Mouse (Mus musculus) midbrain, postnatal 0 days (tissue): Measurements from ENCODE around the gene Ccnd2. TPM values are rescaled to one million over a fixed set of nuclear protein-coding genes. Genes with fewer than 3 reads are reported as not detected.

Experiments
- ATAC-seq: fragments of 200-750 bp; cut with Nextera tagmentation; 2 replicates; pipeline ENCODE4 v1.8.0; 2017; ENCODE audit warnings: moderate number of reproducible peaks, mild to moderate bottlenecking, moderate TSS enrichment, moderate library complexity; ENCODE audit not compliant: low FRiP score
- DNase-seq: peaks from one replicate; pipeline ENCODE4 v3.0.0-alpha.2; 2015; ENCODE audit warnings: low spot score
- H3K27ac ChIP-seq: fragments of 300-500 bp; sonication (generic); 2 replicates; pipeline ENCODE4 v1.5.1; 2014; ENCODE audit warnings: low read depth, mild to moderate bottlenecking, low read length, mixed read lengths
- H3K27me3 ChIP-seq: fragments of 300-500 bp; sonication (generic); 2 replicates; pipeline ENCODE4 v1.6.1; 2014; ENCODE audit warnings: low read length, control low read depth, mixed read lengths; ENCODE audit not compliant: insufficient read depth
- H3K36me3 ChIP-seq: fragments of 300-500 bp; sonication (generic); 2 replicates; pipeline ENCODE4 v1.6.1; 2014; ENCODE audit warnings: low read length, control low read depth, mixed read lengths; ENCODE audit not compliant: insufficient read depth
- H3K4me1 ChIP-seq: fragments of 300-500 bp; sonication (generic); 2 replicates; pipeline ENCODE4 v1.6.1; 2014; ENCODE audit warnings: mild to moderate bottlenecking, control low read depth, antibody characterized with exemption, low read length, mixed read lengths; ENCODE audit not compliant: insufficient read depth
- H3K4me2 ChIP-seq: fragments of 300-500 bp; sonication (generic); 2 replicates; pipeline ENCODE4 v1.6.1; 2014; ENCODE audit warnings: low read depth, mild to moderate bottlenecking, low read length, mixed read lengths; ENCODE audit not compliant: poor library complexity, severe bottlenecking
- H3K4me3 ChIP-seq: fragments of 300-500 bp; sonication (generic); 2 replicates; pipeline ENCODE4 v1.5.1; 2014; ENCODE audit warnings: low read depth, mild to moderate bottlenecking, low read length, moderate library complexity
- H3K9ac ChIP-seq: fragments of 300-500 bp; sonication (generic); replicated peaks from 2 replicates; pipeline ENCODE4 v1.6.1; 2014; ENCODE audit warnings: mild to moderate bottlenecking, low read length, moderate library complexity, mixed read lengths; ENCODE audit not compliant: poor library complexity, severe bottlenecking
- H3K9me3 ChIP-seq: fragments of 300-500 bp; sonication (generic); 2 replicates; pipeline ENCODE4 v1.6.1; 2016; ENCODE audit warnings: low read length, control low read depth
- CTCF ChIP-seq: IDR thresholded peaks from 2 replicates; pipeline ENCODE4 v1.5.1; 2016; ENCODE audit warnings: antibody characterized with exemption, mild to moderate bottlenecking
- WGBS: fragments of 180-500 bp; shearing (Covaris S2); extraction: QIAGEN DNeasy Blood & Tissue Kit; methylation state at CpG from one replicate; pipeline ENCODE4 v1.1.7; 2014; 5-methylcytosine and 5-hydroxymethylcytosine counted together
- polyA plus RNA-seq: library from polyadenylated mRNA; unstranded; fragments of >200 nt; fragmentation: Nextera tagmentation; extraction: Ambion mirVana; gene quantifications from 2 replicates; pipeline ENCODE4 v1.2.1, GENCODE M21; 2015
- total RNA-seq: library from RNA; depleted of rRNA; stranded (reverse); fragments of >200 nt; gene quantifications from 2 replicates; pipeline ENCODE4 v1.2.3, GENCODE M21; 2014

Ccnd2 gene
- total and polyA plus RNA-seq, 2 experiments from 2014 or later = 14.5 to 106 TPM

- Histone ChIP-seq H3K4me1 (peaks cover 21% of the 10 kb centered on the region), H3K36me3 (no peaks in the 10 kb centered on the region), H3K27me3 (peaks cover 42% of the 10 kb centered on the region), H3K27ac (no peak overlapping the region), H3K9me3 (no peaks in the 10 kb centered on the region), H3K4me3 (peak overlapping the region; percentile 44), H3K4me2 (peak overlapping the region; percentile 88), H3K9ac (peak overlapping the region; percentile 55)
- ATAC-seq = no peak
- TF ChIP-seq CTCF = no peak
- DNase-seq = peak; percentile 81
- WGBS = under 1% methylated on average over 32 of the region's 34 CpGs
Measured at GRCm38 (mm10) chr6:127150663-127151564, 1.1 kb downstream of the Ccnd2 start.

- no peak for TF ChIP-seq CTCF
- H3K4me3 ChIP-seq = peak overlapping the region; percentile 44
- H3K9me3 ChIP-seq = no peaks in the 10 kb centered on the region
- H3K4me1 ChIP-seq = peaks cover 21% of the 10 kb centered on the region
- H3K27ac ChIP-seq = no peak overlapping the region
- WGBS = under 1% methylated on average over 38 of the region's 38 CpGs
- no peaks in the 10 kb centered on the region for H3K36me3 ChIP-seq
- H3K4me2 ChIP-seq = peak overlapping the region; percentile 88
- ATAC-seq (no peak), DNase-seq (peak; percentile 39)
- peaks cover 37% of the 10 kb centered on the region for H3K27me3 ChIP-seq
- peak overlapping the region; percentile 55 for H3K9ac ChIP-seq
Measured at GRCm38 (mm10) chr6:127149944-127150662, 1.9 kb downstream of the Ccnd2 start.

DNA sequence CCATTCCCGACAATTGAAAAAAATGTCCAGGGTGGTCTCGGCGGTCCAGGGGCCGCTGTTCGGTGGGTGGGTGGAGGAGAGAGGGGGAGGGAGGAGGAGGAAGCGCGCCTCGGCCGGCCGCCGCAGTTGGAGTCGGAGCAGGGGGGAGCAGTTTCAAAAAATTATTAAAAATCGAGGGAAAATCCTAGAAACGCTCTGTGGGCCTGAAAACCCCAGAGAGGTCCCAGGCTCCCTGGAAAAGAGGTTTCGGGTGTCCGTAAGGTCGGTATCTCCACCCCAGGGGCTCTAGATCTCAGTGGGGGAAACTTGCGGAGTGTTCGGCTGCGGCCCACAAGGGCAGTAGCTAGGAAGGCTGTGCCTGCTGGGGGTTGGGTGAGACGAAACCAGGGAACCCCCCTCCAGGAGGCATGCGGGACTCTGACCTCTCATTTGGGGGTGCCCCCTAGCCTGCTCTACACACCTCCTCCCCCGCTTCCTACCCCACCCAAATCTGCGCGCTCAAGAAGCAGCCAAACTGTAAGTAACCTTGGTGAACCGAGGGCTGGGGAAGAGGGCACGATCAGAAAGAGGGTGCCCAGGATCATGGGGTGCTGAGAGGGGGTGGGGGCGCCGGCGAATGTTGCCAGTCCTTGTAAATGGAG is 2.6 kb downstream of the Ccnd2 start:
- no peak for TF ChIP-seq CTCF
- WGBS = under 1% methylated on average over 29 of the region's 30 CpGs
- Histone ChIP-seq H3K9ac (peak overlapping the region; percentile 55), H3K36me3 (no peaks in the 10 kb centered on the region), H3K27ac (no peak overlapping the region), H3K4me2 (peak overlapping the region; percentile 88), H3K4me3 (peak overlapping the region; percentile 44), H3K9me3 (no peaks in the 10 kb centered on the region), H3K4me1 (peaks cover 21% of the 10 kb centered on the region), H3K27me3 (peaks cover 32% of the 10 kb centered on the region)
- no peak for ATAC-seq
- DNase-seq = no peak

- WGBS = 4% methylated on average over 20 of the region's 20 CpGs
- ATAC-seq = no peak
- Histone ChIP-seq H3K4me3 (peak overlapping the region; percentile 44), H3K9me3 (no peaks in the 10 kb centered on the region), H3K27me3 (peaks cover 25% of the 10 kb centered on the region), H3K4me2 (peak overlapping the region; percentile 88), H3K9ac (no peak overlapping the region), H3K4me1 (peaks cover 20% of the 10 kb centered on the region), H3K36me3 (no peaks in the 10 kb centered on the region), H3K27ac (no peak overlapping the region)
- DNase-seq = no peak
- no peak for TF ChIP-seq CTCF
Measured at GRCm38 (mm10) chr6:127148526-127149302, 3.3 kb downstream of the Ccnd2 start.

GRCm38 (mm10) chr6:127147665-127148064 is 4.3 kb downstream of the Ccnd2 start:
- Histone ChIP-seq H3K4me2 (no peak overlapping the region), H3K36me3 (no peaks in the 10 kb centered on the region), H3K27ac (no peak overlapping the region), H3K27me3 (peaks cover 15% of the 10 kb centered on the region), H3K9me3 (no peaks in the 10 kb centered on the region), H3K4me3 (no peak overlapping the region), H3K9ac (no peak overlapping the region), H3K4me1 (peaks cover 17% of the 10 kb centered on the region)
- WGBS = 0% methylated on average over 4 of the region's 4 CpGs
- DNase-seq (peak; percentile 94), ATAC-seq (peak; percentile 35; the same call in 1 of the 2 replicates)
- TF ChIP-seq CTCF = peak; percentile 100
